Mouse (Mus musculus): ENCODE data around the gene Gm17581. TPM values are rescaled to one million over a fixed set of nuclear protein-coding genes. Genes with fewer than 3 reads are reported as not detected.

The Gm17581 gene
- not detected in 2 replicates for polyA plus RNA-seq (2012; rRNA removed; ENCODE audit: low replicate concordance)

DNA sequence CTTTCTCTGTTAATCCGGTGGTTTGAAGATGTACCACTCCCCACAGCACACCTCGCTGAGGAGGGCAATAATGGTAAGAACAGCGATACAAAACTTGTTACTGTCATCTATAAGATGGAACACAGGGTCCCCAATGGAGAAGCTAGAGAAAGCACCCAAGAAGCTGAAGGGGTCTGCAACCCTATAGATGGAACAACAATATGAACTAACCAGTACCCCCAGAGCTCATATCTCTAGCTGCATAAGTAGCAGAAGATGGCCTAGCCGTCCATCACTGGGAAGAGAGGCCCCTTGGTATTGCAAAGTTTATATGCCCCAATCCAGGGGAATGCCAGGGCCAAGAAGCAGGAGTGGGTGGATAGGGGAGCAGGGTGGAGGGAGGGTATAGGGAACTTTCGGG is at the start of gene Gm17581:
Gm17581 (minus strand) TSS at position 101 of the 400 bp plus-strand sequence.

DNA sequence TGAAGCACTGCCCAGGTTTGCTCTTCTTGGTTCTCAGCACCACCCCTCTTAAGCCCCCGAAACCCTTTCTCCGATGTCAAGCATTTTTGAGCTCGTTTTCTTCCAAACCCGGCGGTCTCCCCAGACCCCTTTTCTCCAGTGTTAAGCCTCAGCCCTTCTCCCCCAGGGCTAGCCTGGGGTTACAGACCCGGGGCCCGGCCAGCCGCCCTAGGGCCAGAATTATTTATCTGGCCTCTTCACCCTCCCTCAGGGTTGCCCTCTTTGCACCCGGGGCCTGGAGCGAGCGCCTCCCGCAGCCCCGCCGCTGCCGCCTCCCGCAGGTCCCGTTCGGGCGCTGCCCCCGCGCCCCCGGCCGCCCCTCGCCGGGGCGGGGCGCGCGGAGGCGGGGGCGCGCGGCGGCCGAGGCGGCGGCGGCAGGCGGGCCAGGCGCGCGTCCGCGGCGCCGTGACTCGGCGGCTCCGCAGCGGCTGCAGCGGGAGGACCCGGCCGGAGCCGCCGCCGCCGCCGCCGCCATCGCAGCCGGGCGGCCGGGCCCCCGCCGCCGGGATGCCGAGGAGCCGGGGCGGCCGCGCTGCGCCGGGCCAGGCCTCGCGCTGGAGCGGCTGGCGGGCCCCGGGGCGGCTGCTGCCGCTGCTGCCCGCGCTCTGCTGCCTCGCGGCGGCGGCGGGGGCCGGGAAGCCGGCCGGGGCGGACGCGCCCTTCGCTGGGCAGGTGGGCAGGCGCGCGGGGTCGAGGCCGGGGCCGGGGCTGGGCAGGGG is 39.4 kb upstream of the Gm17581 start, which contains the start of gene Mmp24:
Mmp24 (plus strand) TSS at position 416 of the 758 bp plus-strand sequence.

DNA sequence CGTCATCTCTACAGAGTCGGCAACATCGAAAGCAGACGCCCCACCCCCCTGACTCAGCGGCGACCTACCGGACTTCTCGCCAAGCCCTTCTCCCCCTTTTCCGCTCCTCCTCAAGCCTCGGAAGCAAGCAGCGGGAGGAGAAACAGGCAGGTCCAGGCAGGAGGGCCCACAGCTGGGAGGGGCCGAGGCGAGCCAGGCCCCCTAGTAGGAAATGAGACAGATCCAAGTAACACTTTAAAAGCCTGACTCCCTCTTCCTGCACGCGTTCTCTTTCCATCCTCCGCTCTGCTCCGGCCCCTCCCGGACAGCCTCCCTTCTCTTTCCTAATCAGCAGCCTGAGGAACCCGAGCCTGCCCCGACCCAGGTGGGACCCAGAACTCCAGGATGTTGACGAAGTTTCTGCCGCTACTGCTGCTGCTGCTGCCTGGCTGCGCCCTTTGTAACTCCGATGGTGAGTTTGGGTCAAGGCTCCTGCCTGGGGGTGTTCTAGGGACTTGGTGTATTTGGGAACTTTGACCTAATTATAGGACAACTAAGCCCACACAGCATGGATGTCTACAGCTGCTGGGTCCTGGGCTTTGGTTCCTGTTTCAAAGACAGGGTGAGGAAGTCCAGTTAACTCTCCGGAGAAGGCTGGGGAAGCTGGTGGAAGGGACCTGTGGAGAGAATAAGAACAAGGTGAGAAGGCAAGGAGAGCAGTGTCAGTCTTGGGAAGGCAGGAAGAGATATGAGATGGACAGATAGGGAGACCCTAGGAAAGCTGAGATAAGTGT is 15.5 kb upstream of the Gm17581 start, which contains the start of gene Procr:
Procr (plus strand) TSS at position 104 of the 773 bp plus-strand sequence.

DNA sequence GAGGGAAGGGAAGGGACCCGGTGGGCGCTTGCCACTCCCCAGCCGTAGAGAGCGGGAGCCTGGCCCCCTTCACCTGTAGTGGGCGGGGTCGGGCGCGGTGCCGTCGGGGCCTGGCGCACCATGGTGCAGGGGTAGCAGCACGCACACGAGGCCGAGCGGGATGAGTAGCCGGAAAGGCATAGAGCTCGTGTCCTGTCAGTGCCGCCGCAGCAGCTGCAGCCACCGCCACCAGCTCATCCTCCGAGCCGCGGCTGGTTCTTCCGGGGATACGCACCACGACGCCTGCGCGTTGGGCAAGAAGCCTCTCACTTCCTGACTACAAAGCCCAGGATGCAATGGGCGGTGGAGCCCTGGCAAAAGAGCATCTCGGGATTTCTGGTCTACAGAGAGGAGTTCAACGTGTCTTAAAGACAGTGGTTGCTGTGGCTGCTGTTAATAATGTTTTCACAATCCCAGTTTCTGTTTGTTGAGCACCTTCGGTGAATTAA is 6.5 kb downstream of the Gm17581 start, which contains the start of gene Edem2:
Edem2 (minus strand) TSS at position 318 of the 488 bp plus-strand sequence.

DNA sequence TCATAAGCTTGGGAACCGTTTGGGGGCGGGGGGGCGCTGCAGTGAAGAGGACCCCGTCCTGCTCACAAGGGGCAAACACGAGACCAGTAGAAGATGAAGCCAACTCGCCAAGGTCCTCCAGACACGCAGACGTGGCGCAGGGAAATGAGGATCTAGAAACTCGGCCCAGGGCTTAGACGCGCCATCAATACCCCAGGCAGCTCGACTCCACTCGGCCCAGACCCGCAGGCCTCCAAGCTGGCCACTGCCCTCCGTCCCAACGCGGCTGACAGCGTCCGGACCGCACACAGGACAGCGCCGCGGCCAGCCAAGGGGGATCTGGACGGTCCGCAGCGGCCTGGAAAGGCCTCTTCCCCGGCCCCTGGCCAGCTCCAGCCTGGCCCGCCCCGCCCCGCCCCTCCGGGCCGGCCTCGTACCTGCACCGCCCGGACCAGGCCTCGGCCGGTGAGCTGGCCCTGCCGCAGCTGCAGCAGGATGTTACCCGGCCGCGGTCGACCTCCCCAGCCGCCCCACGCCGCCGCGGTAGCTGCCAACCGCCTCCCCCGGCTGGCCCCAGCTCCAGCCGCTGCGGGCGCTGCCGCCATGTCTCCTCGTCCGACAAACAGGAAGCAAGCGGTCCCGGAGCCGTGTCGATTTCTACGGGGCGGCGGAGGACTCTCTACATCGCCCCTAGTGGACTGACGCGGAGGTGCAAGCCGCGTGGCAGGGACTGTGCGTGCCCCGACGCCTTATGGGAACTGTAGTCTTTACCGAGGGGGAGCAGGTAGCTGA is 43.8 kb downstream of the Gm17581 start, which contains the start of gene Trpc4ap:
Trpc4ap (minus strand) TSS at position 662 of the 771 bp plus-strand sequence.

Other genes with a start within 250 kb of the Gm17581 start
- gene Acss2, start 217.9 kb downstream of the Gm17581 start, polyA plus RNA-seq (2012; rRNA removed; ENCODE audit: low replicate concordance) = 251 and 371 TPM in 2 replicates
- 8.9 and 14.3 TPM in 2 replicates for gene Ggt7, start 217.6 kb downstream of the Gm17581 start, polyA plus RNA-seq (2012; rRNA removed; ENCODE audit: low replicate concordance)
- gene Gss, start 143.1 kb downstream of the Gm17581 start, polyA plus RNA-seq (2012; rRNA removed; ENCODE audit: low replicate concordance) = 17.8 and 20.1 TPM in 2 replicates
- gene Myh7b, start 124.7 kb downstream of the Gm17581 start, polyA plus RNA-seq (2012; rRNA removed; ENCODE audit: low replicate concordance) = 0.11 TPM in 1 of 2 replicates, not detected in the other
- 170 and 221 TPM in 2 replicates for gene Trpc4ap, start 43.5 kb downstream of the Gm17581 start, polyA plus RNA-seq (2012; rRNA removed; ENCODE audit: low replicate concordance)
- 39.5 and 56.7 TPM in 2 replicates for gene Edem2, start 6.4 kb downstream of the Gm17581 start, polyA plus RNA-seq (2012; rRNA removed; ENCODE audit: low replicate concordance)
- gene Procr, start 15.3 kb upstream of the Gm17581 start, polyA plus RNA-seq (2012; rRNA removed; ENCODE audit: low replicate concordance) = 16.3 and 20.4 TPM in 2 replicates
- gene Mmp24, start 39.5 kb upstream of the Gm17581 start, polyA plus RNA-seq (2012; rRNA removed; ENCODE audit: low replicate concordance) = 0.07 and 0.10 TPM in 2 replicates
- gene BC029722, start 83.6 kb upstream of the Gm17581 start, polyA plus RNA-seq (2012; rRNA removed; ENCODE audit: low replicate concordance) = 70.9 and 110 TPM in 2 replicates
- gene Eif6, start 91.1 kb upstream of the Gm17581 start, polyA plus RNA-seq (2012; rRNA removed; ENCODE audit: low replicate concordance) = 103 and 117 TPM in 2 replicates
- gene Fam83c, start 99.0 kb upstream of the Gm17581 start, polyA plus RNA-seq (2012; rRNA removed; ENCODE audit: low replicate concordance) = 0.04 and 0.36 TPM in 2 replicates
- 17.9 and 69.2 TPM in 2 replicates for gene Uqcc1, start 194.4 kb upstream of the Gm17581 start, polyA plus RNA-seq (2012; rRNA removed; ENCODE audit: low replicate concordance)
- gene Gm15557, start 204.9 kb upstream of the Gm17581 start, polyA plus RNA-seq (2012; rRNA removed; ENCODE audit: low replicate concordance) = not detected in 2 replicates
- gene Gdf5, start 209.5 kb upstream of the Gm17581 start, polyA plus RNA-seq (2012; rRNA removed; ENCODE audit: low replicate concordance) = 0.63 and 1.0 TPM in 2 replicates
- 10.2 and 10.8 TPM in 2 replicates for gene Cep250, start 220.6 kb upstream of the Gm17581 start, polyA plus RNA-seq (2012; rRNA removed; ENCODE audit: low replicate concordance)

All from mammary gland, adult 2 months (tissue).